Mouse (Mus musculus): ENCODE measurements around the gene Isl2. TPM values are rescaled to one million over a fixed set of nuclear protein-coding genes. Genes with fewer than 3 reads are reported as not detected.

Gene Isl2
- polyA plus RNA-seq, 1 experiment, result not detected

DNA sequence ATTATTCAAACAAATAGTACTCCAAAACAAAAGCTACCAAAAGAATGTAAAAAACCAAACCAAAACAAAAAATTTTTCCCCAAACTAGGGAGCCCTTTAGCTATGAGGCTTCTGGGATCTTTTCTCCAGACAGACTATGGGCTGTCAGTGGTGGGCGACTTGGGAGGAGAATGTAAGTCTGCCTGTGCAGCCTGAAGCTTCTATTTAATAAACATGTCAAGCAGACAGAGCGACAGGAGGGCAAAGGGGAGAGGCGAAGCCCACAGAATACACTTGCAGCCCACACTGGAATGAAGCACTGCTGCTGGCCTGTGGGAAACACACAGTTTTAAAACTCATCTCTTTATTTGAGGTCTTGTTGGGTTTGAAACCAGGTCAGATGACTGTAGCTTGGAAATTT lies 42.9 kb downstream of the Isl2 start:
- Histone ChIP-seq H3K4me1 (ENCODE audit: control insufficient read depth, insufficient read depth, low read length) (no peaks in the 10 kb centered on the region), H3K4me3 (ENCODE audit: insufficient read depth, low read length) (no peak overlapping the region), H3K27ac (ENCODE audit: insufficient read depth, low read length) (no peak overlapping the region)
- TF ChIP-seq CTCF (IDR thresholded peaks at IDR 0.05; ENCODE audit: borderline replicate concordance, insufficient read depth, low read length), result no peak
- TF ChIP-seq POLR2A (IDR thresholded peaks at IDR 0.05; ENCODE audit: low read depth, low read length), result no peak

DNA sequence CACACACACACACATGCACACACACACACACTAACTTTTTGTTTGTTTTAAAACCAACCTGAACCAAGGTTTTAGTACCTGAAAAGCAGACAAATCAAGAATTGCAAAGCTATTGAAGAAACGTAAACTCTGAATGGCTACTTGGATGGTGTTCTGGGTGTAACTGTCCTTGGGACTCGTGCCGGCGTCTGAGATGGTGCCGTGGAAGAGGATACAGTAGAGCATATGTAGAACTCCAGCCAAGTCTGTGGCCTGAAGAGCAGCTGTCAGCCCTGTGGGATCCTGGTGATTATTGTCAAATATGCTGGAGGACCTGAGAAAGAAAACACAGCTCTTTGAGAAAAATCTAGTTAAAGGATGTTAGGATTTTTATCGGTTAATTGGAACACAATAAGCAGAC lies 47.7 kb downstream of the Isl2 start:
- no peak overlapping the region for H3K27ac ChIP-seq (ENCODE audit: insufficient read depth, low read length)
- no peaks in the 10 kb centered on the region for H3K4me1 ChIP-seq (ENCODE audit: control insufficient read depth, insufficient read depth, low read length)
- TF ChIP-seq POLR2A (IDR thresholded peaks at IDR 0.05; ENCODE audit: low read depth, low read length) (no peak), CTCF (IDR thresholded peaks at IDR 0.05; ENCODE audit: borderline replicate concordance, insufficient read depth, low read length) (no peak)
- H3K4me3 ChIP-seq (ENCODE audit: insufficient read depth, low read length), result no peak overlapping the region

Other genes with a start within 250 kb of the Isl2 start
- not detected in 2 replicates for gene Nrg4, start 211.8 kb upstream of the Isl2 start, polyA plus RNA-seq (2011; ENCODE audit: insufficient read length, low read depth, missing spikeins)
- gene Tmem266, start 211.8 kb upstream of the Isl2 start, polyA plus RNA-seq (2011; ENCODE audit: insufficient read length, low read depth, missing spikeins), result not detected in 2 replicates
- 90.7 and 94.8 TPM in 2 replicates for gene Etfa, start 26.4 kb upstream of the Isl2 start, polyA plus RNA-seq (2011; ENCODE audit: insufficient read length, low read depth, missing spikeins)

Measured in embryonic fibroblast, embryonic 13.5 days (primary cell).